Mouse (Mus musculus) T-cell, adult 66 days (primary cell): ENCODE measurements around the gene Vegfd. TPM values are rescaled to one million over a fixed set of nuclear protein-coding genes. Genes with fewer than 3 reads are reported as not detected.

ENCODE experiments used
- total RNA-seq, 2 experiments: library from RNA; stranded (reverse); gene quantifications; 3 replicates in 1 of 2; 4 replicates in 1 of 2; pipeline ENCODE4 v1.2.4; 2023

The Vegfd gene
- total RNA-seq: not detected

GRCm38 (mm10) chrX:164373081-164373480 is at the start of gene Vegfd:
Gene Vegfd, plus strand, starts transcription at chrX:164373378.

GRCm38 (mm10) chrX:164419471-164419939 is 46.3 kb downstream of the Vegfd start, which contains the start of gene Piga:
Gene Piga, plus strand, starts transcription at chrX:164419787.

DNA sequence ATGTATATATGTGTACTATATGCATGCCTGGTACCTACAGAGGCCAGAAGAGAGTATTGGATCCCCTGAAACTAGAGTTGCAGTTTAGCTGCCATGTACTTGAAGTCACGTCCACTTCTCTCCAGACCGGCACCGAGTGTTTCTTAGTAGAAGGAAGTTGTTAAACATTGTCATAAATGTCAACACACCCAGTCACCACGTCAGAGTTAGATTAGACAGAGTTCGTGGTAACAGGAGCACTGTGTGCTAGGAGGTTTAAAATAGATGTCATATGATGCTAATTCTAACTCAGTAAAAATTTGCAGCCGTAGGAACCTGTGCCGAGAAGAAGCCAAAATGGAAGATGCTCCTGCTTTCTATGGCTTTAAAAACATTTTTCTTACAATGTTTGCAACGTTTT is 63.5 kb downstream of the Vegfd start, which contains the start of gene Asb11:
Gene Asb11, plus strand, starts transcription at position 286 of the 400 bp plus-strand sequence.

Other genes starting within 250 kb of the Vegfd start
- not detected for gene Ace2, start 234.0 kb upstream of the Vegfd start, total RNA-seq
- not detected for gene Bmx, start 115.2 kb upstream of the Vegfd start, total RNA-seq
- gene Pir, start 104.0 kb upstream of the Vegfd start, total RNA-seq: not detected
- 10 to 100 TPM; 20.9 to 22.0 TPM for gene Piga, start 46.4 kb downstream of the Vegfd start, total RNA-seq
- under 1 TPM; 0.52 to 0.89 TPM for gene Asb11, start 63.6 kb downstream of the Vegfd start, total RNA-seq
- gene Asb9, start 132.9 kb downstream of the Vegfd start, total RNA-seq: not detected